Mouse (Mus musculus) liver, embryonic 14.5 days (tissue): ENCODE data around the gene Ankrd60. TPM values are rescaled to one million over a fixed set of nuclear protein-coding genes. Genes with fewer than 3 reads are reported as not detected.

Source experiments
- ATAC-seq: fragments of 200-750 bp; cut with Nextera tagmentation; 2 replicates; pipeline ENCODE4 v1.8.0; 2017; ENCODE audit warnings: moderate number of reproducible peaks, mild to moderate bottlenecking, moderate library complexity; ENCODE audit not compliant: insufficient read depth
- DNase-seq, 3 experiments: peaks; one replicate each; pipeline ENCODE4 v3.0.0-alpha.2; 2012 to 2013; ENCODE audit warnings: low read depth in 3 of 3, low spot score in 3 of 3
- H3K27ac ChIP-seq: fragments of 300-500 bp; sonication (generic); 2 replicates; pipeline ENCODE4 v1.5.1; 2014; ENCODE audit warnings: moderate library complexity, mild to moderate bottlenecking, control low read depth, inconsistent platforms
- H3K27me3 ChIP-seq: fragments of 300-500 bp; sonication (generic); 2 replicates; pipeline ENCODE4 v1.6.1; 2014; ENCODE audit warnings: mild to moderate bottlenecking, low read length, moderate library complexity; ENCODE audit not compliant: control insufficient read depth, insufficient read depth
- H3K36me3 ChIP-seq: fragments of 300-500 bp; sonication (generic); replicated peaks from 2 replicates; pipeline ENCODE4 v1.6.1; 2014; ENCODE audit warnings: low read depth; ENCODE audit not compliant: control insufficient read depth, insufficient read depth
- H3K4me1 ChIP-seq, 2 experiments: fragments of 200-500 bp in 1 of 2; fragments of 300-500 bp in 1 of 2; sonication (generic) in 1 of 2; replicated peaks; 2 replicates each; pipeline ENCODE4 v1.6.1; 2012 to 2014; ENCODE audit warnings: antibody characterized with exemption in 1 of 2, inconsistent platforms in 1 of 2, low read length in 1 of 2; ENCODE audit not compliant: control insufficient read depth in 2 of 2, insufficient read depth in 2 of 2
- H3K4me2 ChIP-seq: fragments of 300-500 bp; sonication (generic); 2 replicates; pipeline ENCODE4 v1.6.1; 2014; ENCODE audit warnings: low read depth, mild to moderate bottlenecking, control low read depth, moderate library complexity
- H3K4me3 ChIP-seq, 2 experiments: fragments of 200-500 bp in 1 of 2; fragments of 300-500 bp in 1 of 2; sonication (generic) in 1 of 2; 2 replicates each; pipeline ENCODE4 v1.5.1; 2012 to 2014; ENCODE audit warnings: low read depth in 2 of 2, low read length in 2 of 2, mild to moderate bottlenecking in 2 of 2, control low read depth in 1 of 2, inconsistent platforms in 1 of 2, moderate library complexity in 1 of 2; ENCODE audit not compliant: insufficient read depth in 1 of 2
- H3K9ac ChIP-seq: fragments of 300-500 bp; sonication (generic); replicated peaks from 2 replicates; pipeline ENCODE4 v1.6.1; 2014; ENCODE audit warnings: mild to moderate bottlenecking, control low read depth, moderate library complexity
- H3K9me3 ChIP-seq: fragments of 300-500 bp; sonication (generic); 2 replicates; pipeline ENCODE4 v1.6.1; 2016; ENCODE audit warnings: low read length, mixed read lengths; ENCODE audit not compliant: control insufficient read depth
- CTCF ChIP-seq: IDR thresholded peaks from 2 replicates; pipeline ENCODE4 v1.5.1; 2016; ENCODE audit warnings: antibody characterized with exemption, low read depth, control low read depth
- EP300 ChIP-seq: IDR thresholded peaks from 2 replicates; pipeline ENCODE4 v1.6.1; 2016; ENCODE audit warnings: antibody characterized with exemption, low read depth
- WGBS: fragments of 180-500 bp; shearing (Covaris S2); extraction: QIAGEN DNeasy Blood & Tissue Kit; methylation state at CpG from one replicate; pipeline ENCODE4 v1.1.7; 2014; ENCODE audit not compliant: insufficient replicate concordance; 5-methylcytosine and 5-hydroxymethylcytosine counted together
- polyA plus RNA-seq, 2 experiments: library from polyadenylated mRNA; depleted of rRNA in 1 of 2; stranded (reverse) in 1 of 2; unstranded in 1 of 2; fragments of >200 nt; fragmentation: Nextera tagmentation in 1 of 2; extraction: Ambion mirVana in 1 of 2; gene quantifications; 2 replicates each; pipeline versions ENCODE4 v1.2.1 to v1.2.3; 2012 to 2014

Gene Ankrd60
- polyA plus RNA-seq, 2 experiments, result not detected

- DNase-seq (no peak), ATAC-seq (no peak)
- Histone ChIP-seq H3K4me3 (no peak overlapping the region), H3K9me3 (no peaks in the 10 kb centered on the region), H3K4me1 (no peaks in the 10 kb centered on the region), H3K27me3 (no peaks in the 10 kb centered on the region), H3K4me2 (no peak overlapping the region), H3K9ac (no peak overlapping the region), H3K36me3 (no peaks in the 10 kb centered on the region), H3K27ac (no peak overlapping the region)
- WGBS, result 66% methylated on average over 12 of the region's 12 CpGs
- no peak for TF ChIP-seq EP300
Observed at GRCm38 (mm10) chr2:173605713-173606414, 27.7 kb upstream of the Ankrd60 start.

GRCm38 (mm10) chr2:173601861-173602260 lies 23.7 kb upstream of the Ankrd60 start:
- Histone ChIP-seq H3K4me2 (no peak overlapping the region), H3K27me3 (no peaks in the 10 kb centered on the region), H3K36me3 (no peaks in the 10 kb centered on the region), H3K27ac (no peak overlapping the region), H3K9me3 (no peaks in the 10 kb centered on the region), H3K4me3 (no peak overlapping the region), H3K4me1 (no peaks in the 10 kb centered on the region), H3K9ac (no peak overlapping the region)
- DNase-seq (no peak), ATAC-seq (no peak)
- TF ChIP-seq CTCF, result no peak
- no peak for TF ChIP-seq EP300
- 74% methylated on average over 1 of the region's 1 CpGs for WGBS

GRCm38 (mm10) chr2:173595374-173595781 lies 17.2 kb upstream of the Ankrd60 start:
- peaks cover 0 to 5% of the 10 kb centered on the region in 2 experiments; a peak in 1 of 4 replicates for H3K4me1 ChIP-seq
- TF ChIP-seq EP300 (no peak), CTCF (peak; percentile 63)
- no peaks in the 10 kb centered on the region for H3K9me3 ChIP-seq
- H3K27me3 ChIP-seq, result no peaks in the 10 kb centered on the region
- DNase-seq (no peak), ATAC-seq (no peak)
- H3K9ac ChIP-seq, result no peak overlapping the region
- H3K36me3 ChIP-seq, result no peaks in the 10 kb centered on the region
- H3K4me2 ChIP-seq, result no peak overlapping the region
- H3K27ac ChIP-seq, result no peak overlapping the region
- H3K4me3 ChIP-seq, result no peak overlapping the region
- 69% methylated on average over 10 of the region's 10 CpGs for WGBS

- H3K4me2 ChIP-seq, result no peak overlapping the region
- H3K4me3 ChIP-seq, result no peak overlapping the region
- DNase-seq, result no peak
- no peak for ATAC-seq
- H3K4me1 ChIP-seq, result peaks cover 0 to 6% of the 10 kb centered on the region in 2 experiments; a peak in 1 of 4 replicates
- no peak overlapping the region for H3K27ac ChIP-seq
- H3K9me3 ChIP-seq, result no peaks in the 10 kb centered on the region
- WGBS, result 64% methylated on average over 11 of the region's 11 CpGs
- TF ChIP-seq EP300 (no peak), CTCF (no peak)
- H3K36me3 ChIP-seq, result no peaks in the 10 kb centered on the region
- no peaks in the 10 kb centered on the region for H3K27me3 ChIP-seq
- no peak overlapping the region for H3K9ac ChIP-seq
Observed at GRCm38 (mm10) chr2:173594313-173595063, 16.3 kb upstream of the Ankrd60 start.

- no peak overlapping the region for H3K4me2 ChIP-seq
- TF ChIP-seq EP300 (no peak), CTCF (no peak)
- ATAC-seq (no peak), DNase-seq (no peak)
- peaks cover 0 to 6% of the 10 kb centered on the region in 2 experiments; a peak in 1 of 4 replicates for H3K4me1 ChIP-seq
- H3K9me3 ChIP-seq, result no peaks in the 10 kb centered on the region
- H3K4me3 ChIP-seq, result no peak overlapping the region
- WGBS, result 66% methylated on average over 4 of the region's 4 CpGs
- H3K27ac ChIP-seq, result no peak overlapping the region
- H3K27me3 ChIP-seq, result no peaks in the 10 kb centered on the region
- no peak overlapping the region for H3K9ac ChIP-seq
- no peaks in the 10 kb centered on the region for H3K36me3 ChIP-seq
Observed at GRCm38 (mm10) chr2:173593841-173594240, 15.7 kb upstream of the Ankrd60 start.
